Mouse (Mus musculus) embryonic facial prominence, embryonic 10.5 days (tissue): ENCODE data around the gene Fam193a. TPM values are rescaled to one million over a fixed set of nuclear protein-coding genes. Genes with fewer than 3 reads are reported as not detected.

Experiments used
- DNase-seq: peaks from one replicate; pipeline ENCODE4 v3.0.0-alpha.2; 2017; ENCODE audit warnings: low spot score
- H3K27ac ChIP-seq: fragments of 300-500 bp; sonication (generic); replicated peaks from 2 replicates; pipeline ENCODE4 v1.5.1; 2016; ENCODE audit warnings: mild to moderate bottlenecking
- H3K27me3 ChIP-seq: fragments of 300-500 bp; sonication (generic); replicated peaks from 2 replicates; pipeline ENCODE4 v1.6.1; 2016; ENCODE audit warnings: low read depth, mild to moderate bottlenecking; ENCODE audit not compliant: poor library complexity, severe bottlenecking
- H3K36me3 ChIP-seq: fragments of 300-500 bp; sonication (generic); replicated peaks from 2 replicates; pipeline ENCODE4 v1.6.1; 2016; ENCODE audit warnings: mild to moderate bottlenecking, moderate library complexity
- H3K4me1 ChIP-seq: fragments of 300-500 bp; sonication (generic); 2 replicates; pipeline ENCODE4 v1.6.1; 2016
- H3K4me3 ChIP-seq: fragments of 300-500 bp; sonication (generic); 2 replicates; pipeline ENCODE4 v1.5.1; 2016; ENCODE audit warnings: mild to moderate bottlenecking, moderate library complexity
- H3K9me3 ChIP-seq: fragments of 300-500 bp; sonication (generic); 2 replicates; pipeline ENCODE4 v1.6.1; 2016; ENCODE audit warnings: mild to moderate bottlenecking
- WGBS: fragments of 180-500 bp; shearing (Covaris S2); methylation state at CpG from one replicate; pipeline ENCODE4 v1.1.7; 2016; 5-methylcytosine and 5-hydroxymethylcytosine counted together
- polyA plus RNA-seq: library from polyadenylated mRNA; unstranded; fragments of >200 nt; fragmentation: Nextera tagmentation; extraction: Ambion mirVana; gene quantifications from 2 replicates; pipeline ENCODE4 v1.2.1, GENCODE M21; 2016

The Fam193a gene
- polyA plus RNA-seq, 1 experiment from 2014 or later, result 13.8 TPM

GRCm38 (mm10) chr5:34517913-34518312 lies 148.2 kb downstream of the Fam193a start:
- no peak overlapping the region for H3K4me3 ChIP-seq
- H3K27me3 ChIP-seq, result peaks cover 25% of the 10 kb centered on the region
- no peaks in the 10 kb centered on the region for H3K36me3 ChIP-seq
- H3K4me1 ChIP-seq, result peaks cover 21% of the 10 kb centered on the region
- WGBS, result 26% methylated on average over 3 of the region's 3 CpGs
- H3K27ac ChIP-seq, result no peak overlapping the region
- peak; percentile 79 for DNase-seq
- H3K9me3 ChIP-seq, result no peaks in the 10 kb centered on the region

DNA sequence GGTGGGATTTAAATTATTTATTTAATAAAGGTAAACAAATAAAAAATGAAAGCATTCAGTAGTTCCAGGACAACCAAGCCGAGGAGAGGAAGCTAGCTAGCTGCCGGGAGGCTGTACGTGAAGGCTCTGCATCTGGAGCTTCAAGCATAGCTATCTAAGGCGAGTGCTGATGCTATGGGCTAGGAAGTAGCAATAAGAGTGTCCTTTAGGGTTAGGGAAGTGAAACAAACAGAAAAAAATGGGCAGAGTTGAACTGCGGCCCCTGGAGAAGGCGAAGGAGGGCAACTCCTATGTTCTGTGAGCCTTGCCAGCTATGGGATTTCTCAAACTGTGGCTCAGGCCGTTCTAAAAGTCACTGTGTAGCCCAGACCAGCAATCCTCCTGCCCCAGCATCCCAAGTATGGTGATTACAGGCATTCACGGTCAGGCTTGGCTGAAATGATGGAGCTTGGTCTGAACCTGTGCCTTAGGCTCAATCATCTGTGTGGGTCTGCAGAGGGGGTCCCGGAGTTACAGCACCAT lies 149.7 kb downstream of the Fam193a start:
- Histone ChIP-seq H3K9me3 (no peaks in the 10 kb centered on the region), H3K4me1 (peaks cover 6% of the 10 kb centered on the region; the same call in 1 of the 2 replicates), H3K4me3 (no peak overlapping the region), H3K27ac (no peak overlapping the region), H3K36me3 (no peaks in the 10 kb centered on the region), H3K27me3 (peaks cover 22% of the 10 kb centered on the region; the same call in 1 of the 2 replicates)
- WGBS, result 80% methylated on average over 9 of the region's 9 CpGs
- DNase-seq, result no peak

GRCm38 (mm10) chr5:34520458-34521209 lies 150.9 kb downstream of the Fam193a start:
- Histone ChIP-seq H3K27me3 (0 out of 2 replicates have a peak, but pooled peaks cover 11% of the 10 kb centered on the region), H3K27ac (no peak overlapping the region), H3K4me3 (no peak overlapping the region), H3K9me3 (no peaks in the 10 kb centered on the region), H3K36me3 (no peaks in the 10 kb centered on the region), H3K4me1 (0 out of 2 replicates have a peak, but pooled peaks cover 4% of the 10 kb centered on the region)
- DNase-seq, result no peak
- 75% methylated on average over 11 of the region's 11 CpGs for WGBS

DNA sequence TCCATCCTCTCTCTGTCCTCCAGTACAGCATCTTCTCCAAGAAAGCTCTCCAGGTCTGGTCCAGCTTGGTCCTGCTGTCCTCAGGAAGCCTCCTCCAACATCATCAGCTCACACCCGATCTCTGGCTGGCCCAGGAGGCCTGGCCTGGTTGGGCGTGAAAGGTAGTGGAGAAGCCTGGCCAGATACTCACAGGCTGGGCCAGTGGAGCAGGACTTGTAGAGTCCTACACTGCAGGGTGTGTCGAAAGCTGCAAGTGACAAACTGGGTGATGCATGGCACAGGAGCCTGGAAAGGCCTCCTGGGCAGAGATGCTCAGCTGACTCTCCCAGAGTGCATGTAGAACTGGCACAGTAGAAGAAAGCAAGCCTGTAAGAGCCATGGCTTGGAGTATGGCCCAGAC lies 151.6 kb downstream of the Fam193a start:
- WGBS, result 86% methylated on average over 3 of the region's 3 CpGs
- no peaks in the 10 kb centered on the region for H3K36me3 ChIP-seq
- peaks cover 13% of the 10 kb centered on the region for H3K27me3 ChIP-seq
- H3K9me3 ChIP-seq, result no peaks in the 10 kb centered on the region
- DNase-seq, result no peak
- H3K27ac ChIP-seq, result no peak overlapping the region
- peaks cover 11% of the 10 kb centered on the region; the same call in 1 of the 2 replicates for H3K4me1 ChIP-seq
- no peak overlapping the region for H3K4me3 ChIP-seq

- peaks cover 16% of the 10 kb centered on the region; the same call in 1 of the 2 replicates for H3K4me1 ChIP-seq
- 55% methylated on average over 4 of the region's 4 CpGs for WGBS
- peaks cover 28% of the 10 kb centered on the region for H3K27me3 ChIP-seq
- H3K36me3 ChIP-seq, result no peaks in the 10 kb centered on the region
- H3K9me3 ChIP-seq, result no peaks in the 10 kb centered on the region
- H3K27ac ChIP-seq, result no peak overlapping the region
- H3K4me3 ChIP-seq, result no peak overlapping the region
- no peak for DNase-seq
Measured at GRCm38 (mm10) chr5:34523958-34524485, 154.3 kb downstream of the Fam193a start.

- Histone ChIP-seq H3K9me3 (no peaks in the 10 kb centered on the region), H3K4me1 (peaks cover 16% of the 10 kb centered on the region; the same call in 1 of the 2 replicates), H3K4me3 (no peak overlapping the region), H3K27ac (no peak overlapping the region), H3K27me3 (peaks cover 28% of the 10 kb centered on the region), H3K36me3 (no peaks in the 10 kb centered on the region)
- DNase-seq, result no peak
Measured at GRCm38 (mm10) chr5:34524511-34524910, 154.8 kb downstream of the Fam193a start.

DNA sequence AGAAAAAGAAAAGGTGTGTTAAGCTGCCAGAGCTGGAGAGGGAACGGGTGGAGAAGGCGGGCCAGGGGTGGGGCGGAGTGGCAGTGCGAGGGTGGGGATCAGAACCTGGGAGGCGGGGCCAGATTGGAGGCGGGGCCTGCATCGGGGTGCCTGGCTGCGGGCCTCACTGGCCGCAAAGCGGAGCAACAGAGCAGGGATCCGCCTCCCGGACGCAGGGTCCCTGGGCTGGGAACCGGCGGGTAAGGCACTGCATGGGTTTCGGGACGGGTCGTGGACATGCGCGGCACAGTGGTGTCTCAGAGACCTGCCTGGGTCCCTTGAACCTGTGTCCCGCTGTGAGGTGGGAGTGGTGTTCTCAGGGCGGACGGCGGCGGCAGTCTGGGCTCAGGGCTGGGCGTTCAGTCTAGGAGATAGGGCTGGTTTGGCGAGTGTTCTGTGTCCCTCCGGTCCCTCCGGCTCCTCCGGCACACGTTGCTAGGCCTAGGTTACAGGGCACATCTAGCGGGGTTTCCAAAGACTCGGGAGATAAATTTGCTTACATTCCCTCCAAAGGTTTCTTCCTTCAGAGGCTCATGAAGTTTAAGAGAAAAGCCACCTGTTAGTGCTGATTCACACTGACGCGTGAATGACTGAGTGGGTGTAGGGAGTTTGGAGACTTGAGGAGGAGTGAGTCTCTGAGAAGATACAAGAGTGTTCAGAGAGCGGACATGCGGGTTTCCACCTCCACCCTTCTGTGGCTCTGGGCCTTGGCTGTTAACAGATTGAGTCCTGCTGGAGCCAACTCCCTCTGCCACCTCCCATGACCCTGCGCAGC lies 156.1 kb downstream of the Fam193a start, which contains the start of gene Sh3bp2:
Gene Sh3bp2, plus strand, starts transcription at position 176 of the 814 bp plus-strand sequence.
- peak within 1 kb of the TSS; percentile 27 for H3K27ac ChIP-seq
- DNase-seq, result peak; percentile 93
- peak within 1 kb of the TSS; percentile 61 for H3K4me3 ChIP-seq
- H3K9me3 ChIP-seq, result no peaks in the 10 kb centered on the region
- H3K27me3 ChIP-seq, result peaks cover 28% of the 10 kb centered on the region
- 2% methylated on average over 38 of the region's 38 CpGs for WGBS
- peaks cover 12% of the 10 kb centered on the region for H3K4me1 ChIP-seq
- no peaks in the 10 kb centered on the region for H3K36me3 ChIP-seq

DNA sequence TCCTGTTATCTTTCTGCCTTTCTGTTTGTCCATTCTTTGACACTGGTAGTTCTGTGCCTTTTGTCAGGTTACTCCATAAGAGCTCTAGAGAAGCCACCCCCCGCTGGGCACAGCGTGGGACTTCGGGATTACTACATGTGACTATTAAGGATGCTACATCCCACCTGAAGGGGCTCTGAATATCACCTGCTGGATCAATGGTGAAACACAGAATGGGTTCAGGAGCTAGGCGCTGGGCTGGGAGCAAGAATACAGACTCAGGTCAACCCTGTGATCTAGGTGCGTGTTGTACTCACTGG lies 156.7 kb downstream of the Fam193a start:
- Histone ChIP-seq H3K27ac (no peak overlapping the region), H3K27me3 (peaks cover 28% of the 10 kb centered on the region), H3K4me3 (peak overlapping the region; percentile 61), H3K36me3 (no peaks in the 10 kb centered on the region), H3K4me1 (peaks cover 12% of the 10 kb centered on the region), H3K9me3 (no peaks in the 10 kb centered on the region)
- 33% methylated on average over 5 of the region's 5 CpGs for WGBS
- DNase-seq, result no peak

- H3K36me3 ChIP-seq, result no peaks in the 10 kb centered on the region
- H3K9me3 ChIP-seq, result no peaks in the 10 kb centered on the region
- WGBS, result 81% methylated on average over 2 of the region's 2 CpGs
- H3K4me3 ChIP-seq, result no peak overlapping the region
- peaks cover 12% of the 10 kb centered on the region for H3K4me1 ChIP-seq
- no peak overlapping the region for H3K27ac ChIP-seq
- H3K27me3 ChIP-seq, result peaks cover 28% of the 10 kb centered on the region
- DNase-seq, result no peak
Measured at GRCm38 (mm10) chr5:34527352-34527751, 157.6 kb downstream of the Fam193a start.

DNA sequence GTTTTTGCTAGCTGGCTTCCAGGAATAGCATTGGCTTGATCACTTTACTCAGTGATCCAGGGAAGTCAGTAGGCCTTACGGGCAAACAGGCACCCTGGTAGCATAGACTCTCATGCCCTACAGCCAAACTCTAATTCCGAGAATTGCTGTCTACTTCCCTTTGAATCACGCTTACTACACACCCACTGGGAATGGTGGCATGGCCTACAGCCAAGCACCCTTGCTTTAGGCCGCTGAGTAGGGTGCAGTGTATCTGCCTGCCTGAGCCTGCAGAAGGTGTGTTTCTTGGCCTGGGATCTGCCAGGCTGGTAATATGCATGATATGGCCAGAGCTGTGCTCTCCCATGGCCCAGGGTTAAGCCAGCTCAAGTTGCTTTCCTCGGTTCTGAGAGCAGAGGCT lies 159.0 kb downstream of the Fam193a start:
- WGBS, result 84% methylated on average over 5 of the region's 5 CpGs
- DNase-seq, result no peak
- Histone ChIP-seq H3K4me1 (peaks cover 12% of the 10 kb centered on the region), H3K27ac (no peak overlapping the region), H3K27me3 (peaks cover 23% of the 10 kb centered on the region), H3K9me3 (no peaks in the 10 kb centered on the region), H3K4me3 (no peak overlapping the region), H3K36me3 (no peaks in the 10 kb centered on the region)

- Histone ChIP-seq H3K9me3 (no peaks in the 10 kb centered on the region), H3K4me3 (no peak overlapping the region), H3K36me3 (no peaks in the 10 kb centered on the region), H3K27ac (no peak overlapping the region), H3K4me1 (peaks cover 12% of the 10 kb centered on the region), H3K27me3 (peaks cover 21% of the 10 kb centered on the region)
- no peak for DNase-seq
- WGBS, result 79% methylated on average over 5 of the region's 5 CpGs
Measured at GRCm38 (mm10) chr5:34530116-34530515, 160.4 kb downstream of the Fam193a start.

- peaks cover 11% of the 10 kb centered on the region for H3K4me1 ChIP-seq
- no peak overlapping the region for H3K4me3 ChIP-seq
- no peak for DNase-seq
- H3K27ac ChIP-seq, result no peak overlapping the region
- no peaks in the 10 kb centered on the region for H3K36me3 ChIP-seq
- no peaks in the 10 kb centered on the region for H3K9me3 ChIP-seq
- H3K27me3 ChIP-seq, result peaks cover 21% of the 10 kb centered on the region
- 61% methylated on average over 4 of the region's 4 CpGs for WGBS
Measured at GRCm38 (mm10) chr5:34530687-34531086, 161.0 kb downstream of the Fam193a start.
